ENCODE assay signal across 33 mouse cellular contexts in genomic region chr1:170978601-170979000, GRCm38 (mm10). TPM values are rescaled to one million over a fixed set of nuclear protein-coding genes. Genes with fewer than 3 reads are reported as not detected.
DNase-seq lines count a peak whose midpoint lies in the region; ATAC-seq and TF ChIP-seq lines count a peak whose summit lies in the region.
"Had no signal": no experiment of that assay in that cellular context is flagged by ENCODE, and none has a peak within 500 bp of the region (broad histone marks: within the 10 kb centered on the region; RNA-seq: fewer than 3 reads in every experiment).

No protein-coding gene starts in this region.

- WGBS in cerebellum, adult 2 months, result 83% methylated on average over 4 of the region's 4 CpGs

- TF ChIP-seq CTCF in cerebellum, adult 2 months (IDR thresholded peaks at IDR 0.05; ENCODE audit: borderline replicate concordance, insufficient read depth, low read depth, low read length), result no peak

- H3K27me3 ChIP-seq in cerebellum, adult 2 months (ENCODE audit: control insufficient read depth, insufficient read depth, low read length), result no peaks in the 10 kb centered on the region
- H3K27me3 ChIP-seq: embryonic facial prominence, embryonic 13.5 days; forebrain, embryonic 13.5 days; heart, embryonic 15.5 days; hindbrain, embryonic 13.5 days; intestine, embryonic 15.5 days had no signal

- H3K4me1 ChIP-seq in cerebellum, adult 2 months (ENCODE audit: control insufficient read depth, insufficient read depth, low read length), result no peaks in the 10 kb centered on the region; the same call in 1 of the 2 replicates
- H3K4me1 ChIP-seq: embryonic facial prominence, embryonic 10.5 days; embryonic facial prominence, embryonic 13.5 days; forebrain, embryonic 13.5 days; heart, embryonic 12.5 days; heart, embryonic 15.5 days; hindbrain, embryonic 10.5 days; hindbrain, embryonic 13.5 days; intestine, embryonic 15.5 days had no signal

- ATAC-seq in monocyte, adult 5-6 weeks (replicated peaks; ENCODE audit: insufficient number of reproducible peaks, low FRiP score, low TSS enrichment, poor library complexity, severe bottlenecking), result 0 out of 2 replicates have a peak, but pooled peaks have one; percentile 32
- ATAC-seq: forebrain, embryonic 13.5 days; forebrain, embryonic 16.5 days; hindbrain, embryonic 16.5 days; intestine, embryonic 15.5 days had no signal

- DNase-seq in 3134 (ENCODE audit: extremely low read depth, insufficient read length, low spot score) (peak; percentile 43), ES-CJ7 (ENCODE audit: low read depth, low spot score) (peak; percentile 77), R1 (ENCODE audit: low read depth, low spot score) (peak; percentile 73)
- DNase-seq in spleen, adult 18-20 months, result no peak
- DNase-seq in cerebellum, adult 2 months, result no peak
- no peak for DNase-seq in kidney, adult 11 months
- no peak for DNase-seq in lung, postnatal 25 days (ENCODE audit: low spot score)
- DNase-seq: adrenal gland, adult 2 months; adrenal gland, postnatal 14 days; cerebellum, adult 11 months; cerebellum, adult 9-10 months; cerebellum, postnatal 25 days; embryo, embryonic 11 days; gastrocnemius, adult 2 months; gastrocnemius, postnatal 14 days; heart, adult 18-20 months; heart, postnatal 10 days; heart, postnatal 36 days; kidney, adult 18-20 months had no signal

- no peak overlapping the region for H3K27ac ChIP-seq in cerebellum, adult 2 months (ENCODE audit: insufficient read depth, low read length)
- H3K27ac ChIP-seq: embryonic facial prominence, embryonic 10.5 days; embryonic facial prominence, embryonic 13.5 days; forebrain, embryonic 13.5 days; gastrocnemius, adult 2 months; heart, embryonic 15.5 days; hindbrain, embryonic 10.5 days; hindbrain, embryonic 13.5 days; intestine, embryonic 15.5 days had no signal

- H3K4me3 ChIP-seq in cerebellum, adult 2 months (replicated peaks; ENCODE audit: insufficient read depth, low read depth, low read length), result no peak overlapping the region
- H3K4me3 ChIP-seq: embryonic facial prominence, embryonic 10.5 days; embryonic facial prominence, embryonic 13.5 days; erythroblast, embryonic 14.5 days; forebrain, embryonic 13.5 days; gastrocnemius, adult 2 months; heart, embryonic 12.5 days; heart, embryonic 15.5 days; hindbrain, embryonic 10.5 days; hindbrain, embryonic 13.5 days; intestine, embryonic 15.5 days had no signal

- TF ChIP-seq POLR2A in cerebellum, adult 2 months (IDR thresholded peaks at IDR 0.05; ENCODE audit: borderline replicate concordance, insufficient read depth, low read length), result no peak

RNA-seq across cellular contexts. Expression of gene Fcgr2b, which starts 2.3 kb away (rescaled TPM):
- total RNA-seq in monocyte, adult 5-6 weeks (2017), result 181 to 197 TPM (median 187 TPM) in 3 replicates
- 2.0 and 2.4 TPM in 2 replicates for polyA plus RNA-seq in cerebellum, adult 2 months (2012; rRNA removed)
- polyA plus RNA-seq: embryonic facial prominence, embryonic 10.5 days; erythroblast, embryonic 14.5 days had no signal

RNA-seq across cellular contexts. Expression of gene Fcgr4, which starts 40.1 kb away (rescaled TPM):
- 364 to 612 TPM (median 571 TPM) in 3 replicates for total RNA-seq in monocyte, adult 5-6 weeks (2017)
- polyA plus RNA-seq in cerebellum, adult 2 months (2012; rRNA removed), result 0.18 and 0.22 TPM in 2 replicates
- total RNA-seq: gastrocnemius, adult 2 months; gastrocnemius, postnatal 14 days; heart, postnatal 10 days; MEL had no signal
- polyA plus RNA-seq: erythroblast, embryonic 14.5 days; forebrain, embryonic 13.5 days had no signal

RNA-seq across cellular contexts. Expression of gene Fcrla, which starts 51.2 kb away (rescaled TPM):
- total RNA-seq in monocyte, adult 5-6 weeks (2017), result 25.8 to 50.1 TPM (median 35.3 TPM) in 3 replicates
- 0.19 and 0.23 TPM in 2 replicates for polyA plus RNA-seq in cerebellum, adult 2 months (2012; rRNA removed)
- total RNA-seq: common myeloid progenitor, adult 5-6 weeks; gastrocnemius, adult 2 months had no signal
- polyA plus RNA-seq: embryonic facial prominence, embryonic 10.5 days; embryonic facial prominence, embryonic 13.5 days; erythroblast, embryonic 14.5 days; forebrain, embryonic 13.5 days; forebrain, embryonic 16.5 days; hindbrain, embryonic 10.5 days; hindbrain, embryonic 13.5 days; hindbrain, embryonic 16.5 days; intestine, embryonic 15.5 days had no signal

Comparison
In these comparisons a context has a peak if more than half of its experiments do, and no peak if none do; other contexts are left out.
1. DNase-seq: peak in 3134 (single experiment), ES-CJ7 (single experiment) and R1 (single experiment); none in spleen, adult 18-20 months (0 of 2), cerebellum, adult 2 months (0 of 2), kidney, adult 11 months (single experiment) and lung, postnatal 25 days (single experiment).